Mouse (Mus musculus) stomach, postnatal 0 days (tissue): ENCODE results near the gene Tm6sf1. TPM values are rescaled to one million over a fixed set of nuclear protein-coding genes. Genes with fewer than 3 reads are reported as not detected.

Experiments
- ATAC-seq: fragments of 200-750 bp; cut with Nextera tagmentation; 2 replicates; pipeline ENCODE4 v1.8.0; 2017; ENCODE audit not compliant: low FRiP score, low TSS enrichment
- DNase-seq: peaks from one replicate; pipeline ENCODE4 v3.0.0-alpha.2; 2016; ENCODE audit warnings: low spot score
- H3K27ac ChIP-seq: fragments of 300-500 bp; sonication (generic); replicated peaks from 2 replicates; pipeline ENCODE4 v1.5.1; 2014; ENCODE audit warnings: mild to moderate bottlenecking, control low read depth
- H3K27me3 ChIP-seq: fragments of 300-500 bp; sonication (generic); 2 replicates; pipeline ENCODE4 v1.6.1; 2014; ENCODE audit warnings: low read length; ENCODE audit not compliant: control insufficient read depth, insufficient read depth
- H3K36me3 ChIP-seq: fragments of 300-500 bp; sonication (generic); 2 replicates; pipeline ENCODE4 v1.6.1; 2014; ENCODE audit warnings: low read length, mixed read lengths; ENCODE audit not compliant: control insufficient read depth, insufficient read depth
- H3K4me1 ChIP-seq: fragments of 300-500 bp; sonication (generic); replicated peaks from 2 replicates; pipeline ENCODE4 v1.6.1; 2014; ENCODE audit warnings: antibody characterized with exemption; ENCODE audit not compliant: control insufficient read depth, insufficient read depth
- H3K4me2 ChIP-seq: fragments of 300-500 bp; sonication (generic); replicated peaks from 2 replicates; pipeline ENCODE4 v1.6.1; 2014; ENCODE audit warnings: low read depth, mild to moderate bottlenecking, control low read depth, moderate library complexity
- H3K4me3 ChIP-seq: fragments of 300-500 bp; sonication (generic); 2 replicates; pipeline ENCODE4 v1.5.1; 2014; ENCODE audit warnings: low read depth, low read length, control low read depth
- H3K9ac ChIP-seq: fragments of 300-500 bp; sonication (generic); 2 replicates; pipeline ENCODE4 v1.6.1; 2014; ENCODE audit warnings: mild to moderate bottlenecking, low read length, control low read depth, mixed read lengths
- H3K9me3 ChIP-seq: fragments of 300-500 bp; sonication (generic); 2 replicates; pipeline ENCODE4 v1.6.1; 2016; ENCODE audit warnings: low read length; ENCODE audit not compliant: control insufficient read depth
- CTCF ChIP-seq: IDR thresholded peaks from 2 replicates; pipeline ENCODE4 v1.5.1; 2016; ENCODE audit warnings: antibody characterized with exemption, low read depth, mild to moderate bottlenecking, moderate library complexity
- EP300 ChIP-seq: optimal IDR thresholded peaks from 2 replicates; pipeline ENCODE3; 2016; ENCODE audit warnings: antibody characterized with exemption
- WGBS: fragments of 180-500 bp; shearing (Covaris S2); extraction: QIAGEN DNeasy Blood & Tissue Kit; methylation state at CpG from one replicate; pipeline ENCODE4 v1.1.7; 2014; 5-methylcytosine and 5-hydroxymethylcytosine counted together
- polyA plus RNA-seq: library from polyadenylated mRNA; unstranded; fragments of >200 nt; fragmentation: Nextera tagmentation; extraction: Ambion mirVana; gene quantifications from 2 replicates; pipeline ENCODE4 v1.2.1, GENCODE M21; 2015

Tm6sf1 gene
- polyA plus RNA-seq, 1 experiment from 2014 or later = 5.2 TPM

DNA sequence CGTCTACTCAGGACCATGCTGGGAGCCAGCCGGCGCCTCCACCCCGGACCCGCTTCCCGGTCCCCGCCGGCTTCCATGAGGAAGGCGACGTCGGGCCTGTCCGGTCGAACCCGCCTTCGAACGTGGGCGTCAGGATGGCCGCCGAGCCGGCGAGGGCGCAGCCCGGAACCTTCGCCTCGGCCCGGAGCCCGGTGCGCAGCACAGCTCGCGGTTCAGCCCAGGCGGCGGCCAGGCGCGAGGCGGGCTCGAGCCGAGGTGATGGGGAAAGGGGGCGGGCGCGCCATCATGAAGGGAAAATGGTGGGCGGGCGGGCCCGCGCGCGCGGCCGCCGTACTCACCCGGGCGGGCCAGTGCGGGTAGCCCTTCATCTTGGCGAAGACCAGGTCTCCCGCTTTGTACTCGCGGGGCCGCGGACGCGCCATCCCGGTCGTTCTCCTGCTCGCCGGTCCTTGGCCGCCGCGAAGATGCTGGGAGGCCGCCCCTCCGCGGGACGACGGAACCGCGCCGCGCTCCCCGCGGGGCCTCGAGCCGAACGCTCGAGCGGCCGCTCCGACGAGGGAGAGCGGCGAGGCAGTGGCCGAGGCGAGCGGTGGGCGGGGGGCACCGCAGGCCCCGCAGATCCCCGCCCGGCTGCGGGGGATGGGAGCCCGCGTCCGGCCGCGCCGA is 74.9 kb downstream of the Tm6sf1 start:
- Histone ChIP-seq H3K4me3 (peak overlapping the region; percentile 76), H3K27ac (peak overlapping the region; percentile 90), H3K9ac (peak overlapping the region; percentile 87), H3K27me3 (no peaks in the 10 kb centered on the region), H3K4me2 (peak overlapping the region; percentile 81), H3K9me3 (no peaks in the 10 kb centered on the region), H3K4me1 (no peaks in the 10 kb centered on the region), H3K36me3 (no peaks in the 10 kb centered on the region)
- under 1% methylated on average over 75 of the region's 103 CpGs for whole genome bisulfite sequencing
- ATAC-seq = peak; percentile 80
- TF ChIP-seq CTCF (no peak), EP300 (no peak)
- peak; percentile 62 for DNase-seq

Other genes with a start within 250 kb of the Tm6sf1 start
- 47.4 and 48.4 TPM in 2 replicates for gene Homer2, start 151.5 kb upstream of the Tm6sf1 start, polyA plus RNA-seq
- gene Ramac, start 96.1 kb upstream of the Tm6sf1 start, polyA plus RNA-seq = 128 and 134 TPM in 2 replicates
- 46.2 and 46.7 TPM in 2 replicates for gene 3110040N11Rik, start 69.5 kb upstream of the Tm6sf1 start, polyA plus RNA-seq
- gene Btbd1, start 29.6 kb upstream of the Tm6sf1 start, polyA plus RNA-seq = 37.9 and 40.6 TPM in 2 replicates
- not detected in 2 replicates for gene Gm10160, start 3.2 kb upstream of the Tm6sf1 start, polyA plus RNA-seq
- 6.6 and 7.1 TPM in 2 replicates for gene Hdgfl3, start 75.5 kb downstream of the Tm6sf1 start, polyA plus RNA-seq
- 0.83 and 0.87 TPM in 2 replicates for gene Bnc1, start 133.3 kb downstream of the Tm6sf1 start, polyA plus RNA-seq